Mouse (Mus musculus) heart, embryonic 16.5 days (tissue): Measurements from ENCODE around the gene Serpine3. TPM values are rescaled to one million over a fixed set of nuclear protein-coding genes. Genes with fewer than 3 reads are reported as not detected.
"Not testable (repeated sequence)": the region's sequence is repeated elsewhere in the genome, so short reads cannot be mapped to it uniquely, and the experiment has no call there.

Source experiments
- ATAC-seq: fragments of 200-750 bp; cut with Nextera tagmentation; replicated peaks from 2 replicates; pipeline ENCODE4 v1.8.0; 2017; ENCODE audit warnings: moderate number of reproducible peaks; ENCODE audit not compliant: insufficient read depth, low FRiP score; ENCODE audit errors: extremely low read depth
- H3K27ac ChIP-seq: fragments of 300-500 bp; sonication (generic); 2 replicates; pipeline ENCODE4 v1.5.1; 2014; ENCODE audit warnings: mild to moderate bottlenecking, low read length, control low read depth, moderate library complexity
- H3K27me3 ChIP-seq: fragments of 300-500 bp; sonication (generic); 2 replicates; pipeline ENCODE4 v1.6.1; 2014; ENCODE audit warnings: low read length, mixed read lengths; ENCODE audit not compliant: control insufficient read depth, insufficient read depth
- H3K36me3 ChIP-seq: fragments of 300-500 bp; sonication (generic); 2 replicates; pipeline ENCODE4 v1.6.1; 2014; ENCODE audit not compliant: control insufficient read depth, insufficient read depth
- H3K4me1 ChIP-seq: fragments of 300-500 bp; sonication (generic); 2 replicates; pipeline ENCODE4 v1.6.1; 2014; ENCODE audit warnings: low read length, mixed read lengths; ENCODE audit not compliant: control insufficient read depth, insufficient read depth
- H3K4me2 ChIP-seq: fragments of 300-500 bp; sonication (generic); 2 replicates; pipeline ENCODE4 v1.6.1; 2014; ENCODE audit warnings: low read depth, mild to moderate bottlenecking, control low read depth, low read length
- H3K4me3 ChIP-seq: fragments of 300-500 bp; sonication (generic); 2 replicates; pipeline ENCODE4 v1.5.1; 2014; ENCODE audit warnings: mild to moderate bottlenecking, control low read depth, low read length
- H3K9ac ChIP-seq: fragments of 300-500 bp; sonication (generic); 2 replicates; pipeline ENCODE4 v1.6.1; 2014; ENCODE audit warnings: low read length, control low read depth
- H3K9me3 ChIP-seq: fragments of 300-500 bp; sonication (generic); replicated peaks from 2 replicates; pipeline ENCODE4 v1.6.1; 2016; ENCODE audit warnings: low read length; ENCODE audit not compliant: control insufficient read depth
- WGBS: fragments of 180-500 bp; shearing (Covaris S2); extraction: QIAGEN DNeasy Blood & Tissue Kit; methylation state at CpG from one replicate; pipeline ENCODE4 v1.1.7; 2014; 5-methylcytosine and 5-hydroxymethylcytosine counted together
- polyA plus RNA-seq: library from polyadenylated mRNA; unstranded; fragments of >200 nt; fragmentation: Nextera tagmentation; extraction: Ambion mirVana; gene quantifications from 2 replicates; pipeline ENCODE4 v1.2.1, GENCODE M21; 2015

The Serpine3 gene
- not detected in 2 replicates for polyA plus RNA-seq

DNA sequence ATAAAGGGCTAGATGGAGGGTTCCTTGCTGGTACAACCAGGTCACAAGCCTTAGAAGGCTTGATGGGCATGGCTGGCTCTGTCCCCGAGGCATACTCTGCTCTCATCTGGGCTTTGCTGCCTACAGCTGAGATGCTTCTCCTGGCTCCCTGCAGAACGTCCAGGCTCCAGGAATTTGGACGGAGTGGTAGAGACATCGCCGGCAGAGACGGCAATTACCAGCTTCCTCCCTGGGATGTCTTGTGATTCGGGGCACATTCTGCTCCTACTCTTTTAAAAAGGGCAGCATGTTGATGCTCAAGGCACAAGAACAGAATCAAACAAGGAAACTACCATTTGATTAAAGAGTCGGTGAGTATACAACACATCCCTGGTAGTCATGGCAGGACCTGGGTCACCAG, at the start of gene Serpine3:
Gene Serpine3 (plus strand): TSS at position 301 of the 400 bp plus-strand sequence.
- no peak for ATAC-seq
- Histone ChIP-seq H3K27me3 (no peaks in the 10 kb centered on the region), H3K36me3 (no peaks in the 10 kb centered on the region), H3K4me3 (no peak within 1 kb of the TSS), H3K4me2 (no peak within 1 kb of the TSS), H3K27ac (no peak within 1 kb of the TSS), H3K4me1 (no peaks in the 10 kb centered on the region), H3K9me3 (no peaks in the 10 kb centered on the region), H3K9ac (no peak within 1 kb of the TSS)
- 82% methylated on average over 8 of the region's 8 CpGs for WGBS

DNA sequence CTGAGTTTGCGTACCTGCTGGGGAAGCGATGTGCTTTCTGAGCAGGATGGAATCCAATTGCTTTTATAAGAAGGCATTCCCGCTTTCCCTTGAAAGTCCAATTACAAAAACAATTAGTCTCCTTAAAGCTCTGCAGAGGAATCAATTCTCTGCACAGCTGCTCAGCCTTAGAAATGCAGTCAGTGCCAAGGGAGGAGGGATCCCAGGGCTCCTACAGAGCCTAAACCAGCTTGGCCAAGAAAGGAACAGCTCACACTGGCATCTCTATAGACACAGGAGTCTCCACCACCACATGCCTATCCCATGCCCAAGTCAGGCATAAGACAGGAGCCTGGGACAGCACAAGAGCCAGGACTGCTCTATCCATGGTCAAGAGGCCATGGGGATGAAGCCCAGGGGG, 41.1 kb upstream of the Serpine3 start:
- Histone ChIP-seq H3K36me3 (no peaks in the 10 kb centered on the region), H3K9ac (no peak overlapping the region), H3K4me1 (no peaks in the 10 kb centered on the region), H3K27me3 (no peaks in the 10 kb centered on the region), H3K4me3 (no peak overlapping the region), H3K4me2 (no peak overlapping the region), H3K9me3 (no peaks in the 10 kb centered on the region), H3K27ac (no peak overlapping the region)
- WGBS, result 70% methylated on average over 3 of the region's 3 CpGs
- no peak for ATAC-seq

DNA sequence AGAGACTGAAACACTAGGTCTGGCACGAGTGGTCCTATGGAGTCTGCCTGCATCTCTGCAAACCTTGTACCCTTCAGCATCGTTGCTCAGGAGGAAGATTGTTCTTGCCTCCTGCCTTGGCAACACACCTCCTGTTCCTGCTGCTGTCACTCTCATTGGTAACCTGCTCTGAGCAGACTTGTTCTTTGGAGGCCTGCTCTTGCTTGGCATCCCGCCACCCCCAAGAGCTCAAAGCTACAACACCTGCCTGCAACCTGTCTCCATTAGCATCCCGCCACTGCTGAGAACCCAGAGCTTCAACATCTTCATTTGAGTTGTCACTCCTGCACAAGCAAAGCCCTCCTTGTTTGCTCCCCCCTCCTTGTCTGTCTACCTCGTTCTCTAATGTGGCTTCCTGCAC, 35.5 kb upstream of the Serpine3 start:
- Histone ChIP-seq H3K27me3 (no peaks in the 10 kb centered on the region), H3K4me2 (no peak overlapping the region), H3K9me3 (0 out of 2 replicates have a peak, but pooled peaks cover 2% of the 10 kb centered on the region), H3K4me3 (no peak overlapping the region), H3K27ac (no peak overlapping the region), H3K36me3 (no peaks in the 10 kb centered on the region), H3K9ac (no peak overlapping the region), H3K4me1 (no peaks in the 10 kb centered on the region)
- ATAC-seq, result no peak
- 85% methylated on average over 5 of the region's 5 CpGs for WGBS

DNA sequence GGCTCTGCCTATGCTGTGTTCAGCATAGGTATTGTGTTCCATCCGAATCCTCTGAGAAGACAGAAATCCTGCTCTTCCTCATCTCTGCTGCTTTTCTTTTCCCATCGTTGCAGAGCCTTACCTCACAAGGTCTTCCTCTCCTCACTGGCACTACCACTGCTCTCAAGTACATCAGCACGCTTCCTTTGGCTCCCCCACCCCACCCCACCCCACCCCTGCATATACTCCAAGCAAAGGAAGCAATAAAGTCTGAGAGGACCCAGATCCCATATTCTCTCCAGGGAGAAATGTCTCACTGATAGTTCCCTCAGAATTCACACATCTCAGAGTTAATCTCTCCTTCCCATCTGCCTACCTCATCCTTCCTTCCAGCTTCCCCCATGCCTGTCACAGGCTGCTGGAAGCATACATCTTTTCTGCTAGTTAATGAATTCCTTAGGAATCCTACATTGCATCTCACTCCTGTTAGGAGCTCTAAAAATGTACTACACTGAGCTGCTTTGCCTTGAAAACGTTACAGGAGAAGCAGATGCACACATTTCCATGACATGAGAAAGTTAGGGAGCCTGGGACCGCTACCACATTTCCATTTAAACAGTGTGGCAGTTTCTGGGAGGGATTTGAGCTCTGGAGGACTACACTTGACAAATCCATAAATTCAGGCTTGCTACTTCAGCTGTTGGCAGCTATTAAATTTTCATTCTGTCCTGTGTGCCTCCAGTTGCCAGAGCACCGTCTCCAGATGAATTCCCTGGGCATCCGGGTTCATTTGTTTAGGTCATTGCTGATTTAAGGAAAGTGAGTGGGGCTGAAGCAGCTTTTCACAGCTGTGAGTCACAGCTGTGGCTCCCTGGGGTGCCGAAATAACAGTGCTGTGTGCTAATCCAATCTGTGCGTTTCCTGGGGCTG, 25.8 kb upstream of the Serpine3 start:
- H3K36me3 ChIP-seq, result no peaks in the 10 kb centered on the region
- no peak overlapping the region for H3K4me2 ChIP-seq
- no peaks in the 10 kb centered on the region for H3K4me1 ChIP-seq
- no peaks in the 10 kb centered on the region for H3K9me3 ChIP-seq
- WGBS, result 27% methylated on average over 9 of the region's 9 CpGs
- H3K4me3 ChIP-seq, result no peak overlapping the region
- H3K27me3 ChIP-seq, result no peaks in the 10 kb centered on the region
- ATAC-seq, result no peak
- H3K27ac ChIP-seq, result no peak overlapping the region
- H3K9ac ChIP-seq, result no peak overlapping the region

DNA sequence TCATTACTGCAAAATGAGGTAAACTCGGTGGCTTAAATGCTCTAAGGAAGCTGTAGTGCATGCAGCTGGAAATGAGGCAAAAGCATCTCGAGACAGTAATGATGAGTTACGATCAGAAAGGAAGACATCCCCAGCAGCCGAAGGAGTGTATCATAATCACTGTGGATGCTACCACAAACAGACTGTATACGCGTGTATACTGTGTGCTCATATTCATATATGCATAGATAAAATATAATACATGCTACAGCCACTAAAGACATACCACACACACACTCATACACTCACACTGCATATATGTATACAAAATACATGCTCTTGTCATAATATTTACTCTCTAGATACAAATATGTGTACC, 25.1 kb upstream of the Serpine3 start:
- no peaks in the 10 kb centered on the region for H3K27me3 ChIP-seq
- H3K4me2 ChIP-seq, result no peak overlapping the region
- no peak overlapping the region for H3K27ac ChIP-seq
- 62% methylated on average over 6 of the region's 6 CpGs for WGBS
- H3K9me3 ChIP-seq, result no peaks in the 10 kb centered on the region
- no peak overlapping the region for H3K9ac ChIP-seq
- H3K4me3 ChIP-seq, result no peak overlapping the region
- no peak for ATAC-seq
- no peaks in the 10 kb centered on the region for H3K4me1 ChIP-seq
- no peaks in the 10 kb centered on the region for H3K36me3 ChIP-seq

DNA sequence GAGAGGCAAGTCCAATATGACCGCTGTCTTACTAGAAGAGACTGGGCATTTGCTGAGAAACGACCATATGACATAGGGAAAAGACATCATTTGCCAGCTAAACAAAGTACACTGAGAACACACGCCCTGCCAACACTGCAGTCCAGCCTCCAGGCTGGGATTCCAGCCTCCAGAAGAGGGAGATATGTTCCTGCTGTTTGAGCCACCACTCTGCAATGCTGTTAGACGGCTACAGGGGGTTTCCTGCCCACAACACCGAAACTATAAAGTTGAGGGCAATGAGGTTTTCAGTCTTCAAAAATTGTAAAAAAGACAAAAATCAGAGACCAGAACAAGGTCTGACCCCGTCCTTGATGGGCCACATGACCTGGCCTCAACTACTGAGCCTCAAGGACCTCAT, 24.4 kb upstream of the Serpine3 start:
- no peaks in the 10 kb centered on the region for H3K9me3 ChIP-seq
- 0 out of 2 replicates have a peak, but pooled peaks have one; percentile 32 for ATAC-seq
- no peak overlapping the region for H3K9ac ChIP-seq
- H3K4me2 ChIP-seq, result no peak overlapping the region
- H3K27me3 ChIP-seq, result no peaks in the 10 kb centered on the region
- no peak overlapping the region for H3K27ac ChIP-seq
- H3K36me3 ChIP-seq, result no peaks in the 10 kb centered on the region
- H3K4me3 ChIP-seq, result no peak overlapping the region
- H3K4me1 ChIP-seq, result no peaks in the 10 kb centered on the region
- WGBS, result 44% methylated on average over 6 of the region's 6 CpGs

DNA sequence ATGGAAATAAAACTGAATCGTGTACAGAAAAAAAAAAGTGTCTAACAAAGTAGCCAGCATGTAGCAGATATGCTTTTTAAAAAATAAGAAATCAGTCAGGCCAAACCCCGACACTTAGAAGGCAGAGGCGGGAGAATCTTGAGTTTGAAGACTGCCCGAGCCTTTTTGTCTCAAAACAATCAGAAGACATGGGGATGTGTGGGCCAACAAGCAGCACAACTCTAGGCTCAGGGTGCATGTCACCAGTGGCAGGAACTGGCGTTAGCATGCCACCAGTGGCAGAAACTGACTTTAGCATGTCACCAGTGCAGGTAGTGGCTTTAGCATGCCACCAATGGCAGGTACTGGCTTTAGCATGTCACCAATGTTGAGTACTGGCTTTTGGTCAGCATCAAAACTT, 23.9 kb upstream of the Serpine3 start:
- Histone ChIP-seq H3K4me3 (no peak overlapping the region), H3K4me2 (no peak overlapping the region), H3K9me3 (no peaks in the 10 kb centered on the region), H3K9ac (no peak overlapping the region), H3K27ac (no peak overlapping the region), H3K27me3 (no peaks in the 10 kb centered on the region), H3K36me3 (no peaks in the 10 kb centered on the region), H3K4me1 (no peaks in the 10 kb centered on the region)
- 78% methylated on average over 5 of the region's 5 CpGs for WGBS
- ATAC-seq, result no peak

DNA sequence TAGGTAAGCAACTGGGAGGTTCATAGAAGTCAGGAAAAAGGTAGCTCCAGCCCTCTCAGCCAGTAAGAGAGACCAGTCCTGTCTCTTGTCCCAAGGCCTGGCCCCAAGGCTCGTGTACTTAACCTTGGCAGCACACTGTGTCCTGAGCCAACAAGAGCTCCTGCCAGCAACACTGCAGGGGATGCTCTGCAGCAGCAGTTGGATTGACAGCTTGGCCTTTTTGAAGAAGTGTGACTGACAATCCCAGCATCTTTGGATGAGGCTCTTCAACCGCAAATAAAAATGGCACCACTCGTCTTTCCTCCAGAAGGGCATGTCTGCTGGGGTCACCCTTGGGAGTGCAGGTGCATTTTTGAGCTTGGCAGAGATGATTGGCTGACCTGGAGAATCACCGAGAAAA, 23.1 kb upstream of the Serpine3 start:
- Histone ChIP-seq H3K27ac (no peak overlapping the region), H3K36me3 (no peaks in the 10 kb centered on the region), H3K4me1 (no peaks in the 10 kb centered on the region), H3K9me3 (no peaks in the 10 kb centered on the region), H3K27me3 (no peaks in the 10 kb centered on the region), H3K4me3 (no peak overlapping the region), H3K9ac (no peak overlapping the region), H3K4me2 (no peak overlapping the region)
- no peak for ATAC-seq
- 50% methylated on average over 4 of the region's 4 CpGs for WGBS

DNA sequence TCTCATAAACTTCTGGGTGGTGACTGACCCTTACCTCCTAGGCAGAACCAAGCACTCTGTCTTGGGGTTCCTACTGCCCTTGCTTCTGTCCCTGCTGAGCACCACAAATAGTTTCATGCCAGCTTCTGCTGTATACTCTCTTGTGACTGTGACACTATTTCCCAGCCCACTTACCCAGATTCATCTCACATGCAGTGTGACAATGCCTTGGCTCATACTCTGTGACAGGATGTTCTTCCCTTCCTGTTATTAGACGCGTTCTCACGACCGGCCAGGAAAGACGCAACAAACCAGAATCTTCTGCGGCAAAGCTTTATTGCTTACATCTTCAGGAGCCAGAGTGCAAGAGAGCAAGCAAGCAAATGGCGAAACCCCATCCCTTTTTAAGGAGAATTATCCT, 21.1 kb upstream of the Serpine3 start:
- not testable (repeated sequence) for H3K4me1 ChIP-seq, H3K36me3 ChIP-seq, H3K9me3 ChIP-seq, H3K4me3 ChIP-seq, H3K9ac ChIP-seq, H3K27me3 ChIP-seq, H3K4me2 ChIP-seq
- peak; percentile 41; the same call in 1 of the 2 replicates for ATAC-seq
- WGBS, result 68% methylated on average over 6 of the region's 7 CpGs
- 0 out of 2 replicates have a peak overlapping the region, but pooled peaks have one; percentile 3 for H3K27ac ChIP-seq
